Mouse (Mus musculus) adrenal gland, postnatal 10 days (tissue): ENCODE data around the gene Hcls1. TPM values are rescaled to one million over a fixed set of nuclear protein-coding genes. Genes with fewer than 3 reads are reported as not detected.

Experiments used
- DNase-seq: peaks from one replicate; pipeline ENCODE4 v3.0.0; 2021; ENCODE audit warnings: mixed read lengths
- total RNA-seq, 2 experiments: library from RNA; stranded (reverse); gene quantifications; 2 replicates each; pipeline ENCODE4 v1.2.3; 2021

The Hcls1 gene
- total RNA-seq, 2 experiments from 2014 or later: 15.8 to 19.5 TPM

DNA sequence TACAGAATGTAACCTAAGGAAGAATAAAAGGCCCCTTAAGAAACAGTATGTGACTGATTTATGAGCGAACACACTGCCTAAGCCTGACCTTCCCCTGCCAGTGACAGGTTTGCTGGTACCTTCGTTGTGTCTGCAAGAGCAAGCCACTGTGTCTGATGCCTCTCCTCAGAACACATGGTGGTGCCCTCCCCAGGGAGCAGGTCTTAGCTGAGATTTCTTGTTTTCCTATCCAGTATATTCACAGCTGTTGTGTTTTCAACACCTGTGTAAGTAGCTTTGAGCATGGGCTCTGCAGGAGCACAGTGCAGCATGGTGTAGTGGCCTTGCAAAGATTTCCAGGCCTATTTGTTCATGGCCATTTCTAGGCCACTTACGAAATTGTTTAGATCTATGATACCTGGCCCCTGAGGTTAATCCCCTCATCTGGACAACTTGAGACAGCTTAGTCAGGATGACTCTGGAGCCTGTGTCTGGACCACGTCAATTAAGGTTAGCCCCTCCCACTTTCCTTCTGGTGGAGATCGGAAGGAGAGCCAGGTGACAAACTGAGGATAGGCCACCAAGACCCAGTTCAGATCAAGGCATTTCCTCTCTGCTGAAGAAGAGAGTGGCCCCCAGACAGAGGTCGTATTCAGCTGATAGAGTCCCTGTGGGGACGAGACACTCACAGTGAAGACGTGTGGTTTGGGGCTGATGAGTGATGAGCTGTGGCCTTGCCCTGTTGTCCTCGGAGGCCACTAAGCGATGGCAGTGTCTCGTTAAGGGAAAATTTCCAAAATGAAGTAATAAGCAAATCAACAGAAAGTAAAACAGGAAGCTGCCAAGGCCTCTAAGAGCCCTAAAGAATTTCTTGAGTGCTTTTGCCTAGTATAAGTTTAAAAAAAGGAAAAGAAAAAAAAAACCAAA, 4.3 kb upstream of the Hcls1 start:
- DNase-seq: peak; percentile 45

DNA sequence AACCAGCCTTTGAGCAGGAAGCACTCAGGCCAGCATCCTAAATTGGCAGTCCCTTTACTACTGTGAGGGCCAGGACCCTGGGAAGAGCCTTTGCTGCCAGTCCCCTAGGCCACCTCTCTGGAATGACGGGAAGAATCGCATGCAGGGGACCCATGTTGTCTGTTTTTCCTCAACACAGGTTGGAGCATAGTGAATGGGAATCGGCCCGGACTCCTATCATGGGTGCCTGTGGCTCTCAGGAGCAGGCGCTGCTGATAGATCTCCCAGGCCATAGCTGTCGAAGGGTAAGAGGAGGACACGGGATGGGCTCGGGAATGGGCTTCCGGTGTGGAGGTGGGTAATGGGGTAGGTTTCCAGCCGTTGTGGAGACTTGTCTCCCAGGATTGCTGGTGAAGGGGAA, 3.4 kb upstream of the Hcls1 start:
- no peak for DNase-seq

DNA sequence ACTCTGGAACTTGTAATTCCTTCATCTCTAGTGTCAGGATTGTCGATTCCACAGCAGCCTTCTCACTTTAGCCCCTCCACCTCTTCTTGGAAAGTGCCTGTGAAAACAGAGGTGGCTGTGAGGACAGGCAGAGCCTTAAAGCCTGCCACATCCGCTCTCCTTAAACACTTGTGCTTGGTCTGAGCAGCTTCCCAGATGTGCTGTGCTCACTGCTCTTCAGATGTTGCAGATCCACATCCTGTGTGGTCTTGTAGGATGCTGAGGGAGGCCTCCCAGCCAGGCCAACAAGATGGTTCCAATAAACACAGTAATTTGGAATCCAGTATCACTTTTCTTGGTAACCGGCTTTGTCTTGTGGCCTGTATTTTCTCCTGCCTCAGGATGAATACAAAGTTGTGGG, 2.8 kb upstream of the Hcls1 start:
- no peak for DNase-seq

DNA sequence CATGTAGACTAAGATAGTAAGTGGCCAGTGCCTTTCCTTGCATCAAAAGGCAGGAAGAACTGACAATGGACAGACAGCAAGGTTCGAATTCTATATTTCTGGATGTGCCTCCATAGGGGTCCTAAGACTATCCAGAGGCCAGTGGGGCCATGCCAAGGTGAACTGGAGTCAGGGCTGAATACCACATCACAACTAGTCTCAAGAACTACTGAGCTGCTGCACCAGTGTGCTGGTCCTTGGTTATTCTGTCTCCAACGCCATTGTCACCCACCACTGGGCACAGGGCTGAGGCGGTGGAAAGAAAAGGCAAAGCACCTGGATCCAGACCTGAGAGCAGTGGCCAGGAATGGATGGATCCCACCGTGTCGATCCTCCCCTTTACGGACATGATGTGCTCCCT, 2.2 kb upstream of the Hcls1 start:
- no peak for DNase-seq

DNA sequence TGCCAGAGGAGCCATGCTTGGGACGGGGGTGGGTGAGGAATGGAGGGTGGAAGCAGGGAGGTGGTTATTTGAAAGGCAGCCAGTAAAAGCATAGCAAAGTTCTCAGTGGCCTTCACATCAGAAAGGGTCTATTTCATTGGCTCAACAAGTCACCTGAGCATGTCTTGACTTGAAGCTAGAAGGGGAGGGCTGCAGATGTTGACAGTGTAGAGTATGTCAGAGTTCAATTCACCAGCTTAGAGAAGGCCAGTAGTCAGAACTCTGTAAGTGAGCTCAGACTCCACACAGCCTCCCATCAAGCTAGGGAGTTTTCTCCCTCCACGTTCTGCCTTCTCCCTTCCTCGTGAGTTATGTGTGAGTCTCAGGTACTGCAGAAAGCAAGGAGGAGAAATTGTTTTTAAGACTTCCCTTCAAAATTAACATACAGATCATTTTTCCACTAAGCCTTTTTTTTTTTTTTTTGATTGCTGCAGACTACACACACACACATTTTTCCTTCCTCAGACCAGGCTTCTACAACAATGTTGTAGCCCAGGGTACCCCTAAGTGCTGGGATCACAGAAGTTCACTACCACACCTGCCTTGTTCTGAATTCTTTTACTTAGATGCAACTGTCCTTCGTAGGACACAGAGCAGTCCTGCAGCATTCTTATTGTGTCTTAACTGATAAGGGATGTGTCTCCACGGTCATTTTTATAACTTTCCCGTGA, 497 bp upstream of the Hcls1 start:
- DNase-seq: peak; percentile 53

DNA sequence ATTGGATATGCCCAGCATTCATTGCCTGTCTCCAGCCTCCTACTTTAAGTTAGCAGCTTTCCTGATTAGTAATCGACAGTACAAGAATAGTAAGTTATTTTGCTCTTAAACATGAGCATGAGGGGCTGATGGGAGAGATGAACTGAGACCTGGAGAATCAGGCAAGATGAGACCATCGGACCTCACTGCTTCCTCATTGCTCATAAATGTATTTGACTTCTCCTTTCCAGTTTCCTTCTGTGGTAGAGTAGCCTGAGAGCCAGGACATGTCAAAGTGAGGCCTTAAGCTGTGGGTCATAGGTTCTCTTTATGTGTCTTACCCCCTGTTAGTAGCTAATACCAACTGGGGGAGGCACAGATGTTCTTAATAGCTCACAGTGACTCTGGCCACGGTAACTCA, 1.0 kb downstream of the Hcls1 start:
- DNase-seq: no peak

DNA sequence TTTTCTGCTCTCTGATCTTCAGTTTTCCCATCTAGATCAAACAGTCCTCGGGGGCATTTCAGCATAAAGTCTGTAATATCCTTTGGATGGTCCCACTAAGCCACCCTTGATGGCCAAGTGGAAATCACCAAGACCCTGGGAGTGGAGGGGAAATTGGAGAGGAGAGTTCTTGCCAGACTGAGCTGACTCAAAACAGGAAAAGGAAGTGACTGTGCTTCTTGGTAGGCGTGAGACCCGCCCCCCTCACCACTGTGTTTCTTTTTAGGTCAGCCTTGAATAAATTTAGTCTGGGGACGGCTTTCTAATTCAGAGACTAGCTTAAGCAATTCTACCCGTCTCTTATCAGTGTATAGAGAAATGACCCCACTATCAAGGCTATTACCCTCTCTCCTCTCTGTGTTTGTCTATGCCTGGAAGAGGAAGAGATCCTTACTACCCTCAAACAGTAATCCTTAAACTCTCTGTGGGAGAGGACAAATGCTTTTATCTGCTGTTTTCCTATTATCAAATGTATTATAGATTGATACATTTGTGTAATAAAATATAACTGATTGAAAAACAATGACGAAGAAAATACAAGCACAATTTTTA, 6.4 kb downstream of the Hcls1 start:
- DNase-seq: peak; percentile 52

DNA sequence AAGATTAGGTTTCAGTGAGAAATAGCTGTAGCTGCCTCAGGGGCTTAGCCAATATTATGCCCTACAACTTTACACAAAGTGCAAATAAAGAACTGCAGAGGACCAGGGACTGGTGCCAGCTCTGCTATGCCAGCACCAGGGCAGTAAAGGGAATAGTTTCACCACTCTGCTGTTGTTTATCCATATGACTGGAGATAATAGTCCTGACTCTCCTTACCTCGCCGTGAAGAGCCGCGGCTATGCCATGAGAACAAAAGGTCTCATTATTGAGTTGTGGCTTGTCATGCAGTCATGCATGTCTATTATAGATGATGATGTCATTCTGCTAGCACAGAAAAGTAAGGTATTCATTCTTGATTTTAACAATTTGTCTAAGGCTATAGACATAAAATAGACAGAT, 7.1 kb downstream of the Hcls1 start:
- DNase-seq: peak; percentile 40

DNA sequence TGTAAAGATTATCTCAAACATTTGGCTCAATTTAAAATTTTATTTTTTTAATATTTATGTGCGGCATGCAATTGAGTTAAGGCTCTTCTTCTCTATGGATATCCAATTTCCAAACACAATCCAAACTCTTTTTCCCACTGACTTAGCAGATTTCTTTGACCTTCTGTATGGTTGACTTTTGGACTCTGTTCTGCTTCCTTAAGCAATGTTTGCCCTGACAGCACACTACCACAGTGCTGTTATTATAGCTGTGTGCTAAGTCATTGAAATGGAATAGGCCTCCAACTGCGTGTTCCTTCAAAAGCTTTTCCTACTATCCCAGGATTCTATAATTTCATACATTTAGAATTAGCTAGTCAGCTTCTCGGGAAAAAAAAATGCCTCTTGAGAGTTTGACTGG, 8.8 kb downstream of the Hcls1 start:
- DNase-seq: no peak

DNA sequence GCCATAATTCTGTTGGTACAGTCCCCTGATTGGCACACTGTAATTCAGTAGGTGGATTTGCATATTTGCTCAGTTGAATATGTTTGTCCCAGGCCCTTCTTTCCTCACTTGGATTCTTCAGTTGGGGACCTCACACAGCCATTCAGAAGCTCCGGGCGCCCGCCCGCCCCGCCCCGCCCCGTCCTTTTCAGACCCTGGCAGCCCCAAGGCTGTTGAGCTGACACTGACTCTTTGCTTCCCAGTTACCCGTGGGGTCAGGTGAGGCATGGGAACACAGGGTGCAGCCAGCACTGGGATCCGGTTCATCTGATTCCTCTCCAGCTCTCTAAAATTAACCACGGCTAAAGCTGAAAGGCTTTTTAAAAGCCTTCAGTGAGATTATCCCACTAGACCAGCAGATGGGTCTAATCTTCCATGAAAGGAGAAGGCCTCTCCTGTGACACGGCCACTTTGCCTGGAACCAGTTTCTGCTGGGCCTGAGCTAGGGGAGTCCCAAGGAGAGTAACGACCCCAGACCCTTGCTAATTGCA, 10.2 kb downstream of the Hcls1 start:
- no peak for DNase-seq

DNA sequence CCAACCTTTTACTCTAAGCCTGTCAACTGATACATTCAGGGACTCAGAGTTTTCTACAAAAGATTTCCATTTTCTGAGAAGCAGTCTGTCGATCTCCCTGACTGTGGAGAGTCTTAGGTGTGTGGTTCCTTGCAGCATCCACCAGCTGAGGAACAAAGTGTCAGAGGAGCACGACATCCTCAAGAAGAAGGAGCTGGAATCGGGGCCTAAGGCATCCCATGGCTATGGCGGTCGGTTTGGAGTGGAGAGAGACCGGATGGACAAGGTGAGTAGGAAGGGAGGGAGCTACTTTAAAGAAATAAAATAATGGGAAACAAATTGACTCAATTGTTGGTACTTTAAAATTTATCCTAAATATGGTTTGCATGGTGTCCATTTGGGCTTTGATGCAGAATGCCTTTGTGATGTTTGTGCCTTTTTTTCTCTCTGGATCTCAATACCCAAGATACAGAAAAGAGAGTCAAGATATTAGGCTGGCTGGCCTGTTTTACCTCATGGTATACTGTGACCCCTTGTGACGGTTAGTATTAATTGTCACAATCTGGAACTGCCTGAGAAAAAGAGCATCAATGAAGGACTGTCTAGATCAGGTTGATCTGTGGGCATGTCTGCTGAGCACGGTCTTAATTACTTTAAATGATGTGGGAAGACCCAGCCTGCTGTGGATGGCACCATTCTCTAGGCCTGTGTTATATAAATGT, 11.8 kb downstream of the Hcls1 start:
- DNase-seq: no peak

DNA sequence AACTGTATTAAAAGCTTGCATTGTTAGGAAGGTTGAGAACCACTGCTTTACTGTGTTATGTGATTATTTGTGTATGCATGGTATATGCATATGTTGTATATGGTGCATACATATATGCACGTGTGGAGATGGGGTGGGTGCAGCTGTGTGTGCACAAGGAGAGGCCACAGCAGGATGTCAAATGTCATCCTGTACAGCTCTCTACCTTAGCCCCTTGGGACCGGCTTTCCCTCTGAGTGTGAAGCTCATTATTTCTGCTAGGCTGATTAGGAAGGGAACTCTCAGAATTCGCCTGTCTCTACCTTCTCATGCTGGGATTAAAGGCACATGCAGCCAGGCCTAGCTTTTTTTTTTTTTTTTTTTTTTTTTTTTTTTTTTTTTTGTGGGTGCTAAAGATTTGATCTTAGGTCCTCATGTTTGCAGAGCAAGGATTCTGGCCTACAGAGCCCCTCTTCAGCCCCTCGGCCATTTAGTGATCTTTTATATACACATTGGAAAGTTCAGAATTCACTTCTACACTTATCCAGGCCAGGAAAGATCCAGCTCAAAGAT, 12.9 kb downstream of the Hcls1 start:
- DNase-seq: no peak

DNA sequence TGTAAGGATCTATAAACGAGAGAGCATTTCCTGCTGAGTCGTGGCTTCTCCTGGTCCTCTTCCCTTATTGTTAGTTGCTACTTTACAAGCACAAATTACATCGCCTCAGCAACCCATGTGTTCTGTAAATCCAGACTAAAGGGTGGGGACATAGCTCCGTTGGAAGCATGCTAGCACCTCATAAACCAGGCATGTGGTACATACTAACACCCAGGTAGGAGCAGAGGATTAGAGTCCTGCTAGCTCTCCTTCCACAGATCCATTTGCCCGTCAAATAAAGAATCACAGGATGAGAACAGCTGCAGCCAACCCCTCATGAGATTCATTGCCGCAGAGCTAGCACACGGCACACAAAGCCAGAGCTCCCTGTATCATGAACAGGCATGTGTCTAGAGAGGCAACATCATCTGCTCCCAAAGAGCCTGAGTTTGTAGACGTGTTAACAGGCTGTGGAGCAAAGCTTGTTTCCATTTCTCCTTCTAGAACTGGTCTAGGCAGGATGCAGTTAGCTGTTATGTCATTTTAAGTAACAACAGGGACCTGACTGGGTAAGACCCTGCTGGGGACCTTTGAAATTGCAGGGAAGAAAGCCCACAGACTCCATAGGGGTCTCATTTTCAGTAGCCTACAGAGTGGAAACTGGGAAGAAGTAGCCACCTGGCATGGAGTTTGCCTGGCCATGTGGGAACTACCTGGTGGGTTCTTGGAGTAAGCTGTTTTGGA, 15.0 kb downstream of the Hcls1 start:
- no peak for DNase-seq

DNA sequence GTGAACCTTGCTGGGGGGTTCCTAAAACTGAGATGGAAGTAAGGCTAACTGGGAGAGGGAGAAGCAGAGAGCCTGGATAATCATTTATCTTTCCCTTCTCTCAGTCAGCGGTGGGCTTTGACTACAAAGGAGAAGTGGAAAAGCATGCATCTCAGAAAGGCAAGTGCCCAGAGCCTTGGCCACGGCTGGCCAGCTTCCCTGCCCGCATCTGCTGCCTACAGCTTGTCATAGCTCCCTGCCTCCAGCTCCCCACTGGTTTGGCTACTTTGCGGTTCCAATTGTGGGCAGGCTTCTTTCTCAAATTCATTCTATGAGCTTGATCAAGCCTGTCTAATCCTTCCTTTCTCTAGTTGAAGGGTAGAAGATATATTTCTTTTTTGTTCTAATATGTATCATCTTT, 16.2 kb downstream of the Hcls1 start:
- DNase-seq: no peak

DNA sequence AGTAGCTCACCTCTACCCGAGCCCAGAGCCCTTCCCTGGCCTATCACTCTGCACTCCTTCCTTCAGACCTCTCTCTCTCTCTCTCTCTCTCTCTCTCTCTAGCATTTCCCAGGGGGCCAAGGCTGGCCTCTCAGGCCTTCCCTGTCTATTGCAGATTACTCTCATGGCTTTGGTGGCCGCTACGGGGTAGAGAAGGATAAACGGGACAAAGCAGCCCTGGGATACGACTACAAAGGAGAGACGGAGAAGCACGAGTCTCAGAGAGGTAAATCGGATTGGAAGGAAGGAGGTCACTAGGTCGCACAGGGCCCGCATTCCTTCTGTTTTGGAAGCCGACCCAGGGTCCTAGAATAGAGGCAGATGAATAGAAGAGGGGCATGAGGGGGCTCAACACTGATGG, 20.3 kb downstream of the Hcls1 start:
- DNase-seq: no peak

DNA sequence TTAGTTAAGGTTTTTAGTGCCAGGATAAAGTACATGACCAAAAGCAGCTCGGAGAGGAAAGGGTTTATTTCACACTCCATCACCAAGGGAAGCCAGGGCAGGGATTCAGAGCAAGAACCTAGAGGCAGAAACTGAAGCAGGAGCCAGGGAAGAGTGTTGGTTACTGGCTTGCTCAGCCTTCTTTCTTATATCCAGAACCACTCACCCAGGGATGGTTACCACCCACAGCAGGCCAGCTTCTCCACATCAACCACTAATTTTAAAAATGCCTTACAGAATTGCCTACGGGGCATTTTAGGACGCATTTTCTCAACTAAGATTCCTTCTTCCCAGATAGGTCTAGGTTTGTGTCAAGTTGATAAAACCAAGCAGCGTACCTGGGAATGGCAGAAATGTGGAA, 28.6 kb downstream of the Hcls1 start:
- no peak for DNase-seq

DNA sequence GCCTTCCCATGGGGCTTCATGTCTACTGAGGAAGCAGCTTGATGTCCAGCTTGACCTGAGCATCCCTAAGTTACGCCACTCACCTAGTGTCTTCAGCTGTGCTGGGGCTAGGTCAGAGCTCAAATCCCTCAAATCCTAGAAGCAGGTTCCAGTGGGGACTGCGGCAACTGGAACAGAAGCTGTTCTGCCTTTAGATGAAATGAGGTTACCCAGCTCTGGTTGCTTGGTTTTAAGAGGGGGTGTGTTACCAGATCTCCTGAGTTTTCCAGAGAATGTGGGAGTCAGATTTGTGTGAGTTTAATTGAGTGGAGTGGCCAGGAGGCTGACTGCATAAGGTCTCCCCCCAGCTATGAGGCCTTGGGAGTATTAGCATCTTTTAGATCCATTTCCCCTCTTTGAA, 44.3 kb downstream of the Hcls1 start:
- no peak for DNase-seq

DNA sequence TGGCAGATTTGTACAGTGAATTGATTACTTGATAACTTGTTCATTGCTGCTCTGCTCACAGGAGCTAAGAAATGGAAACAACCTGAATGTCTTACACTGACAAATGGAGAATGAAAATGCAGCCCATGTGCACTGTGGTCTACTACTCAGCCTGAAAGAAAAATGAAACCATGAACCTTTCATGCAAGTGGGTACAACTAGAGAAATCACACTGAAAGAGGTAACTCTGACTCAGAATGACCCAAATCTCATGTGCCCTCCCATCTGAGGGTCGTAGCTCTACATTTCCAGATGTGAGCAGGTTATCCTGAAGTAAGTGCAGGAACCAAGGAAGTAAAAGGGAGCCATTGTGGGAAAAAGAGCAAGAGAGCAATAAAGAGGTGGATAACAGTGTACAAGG, 49.0 kb downstream of the Hcls1 start:
- no peak for DNase-seq

DNA sequence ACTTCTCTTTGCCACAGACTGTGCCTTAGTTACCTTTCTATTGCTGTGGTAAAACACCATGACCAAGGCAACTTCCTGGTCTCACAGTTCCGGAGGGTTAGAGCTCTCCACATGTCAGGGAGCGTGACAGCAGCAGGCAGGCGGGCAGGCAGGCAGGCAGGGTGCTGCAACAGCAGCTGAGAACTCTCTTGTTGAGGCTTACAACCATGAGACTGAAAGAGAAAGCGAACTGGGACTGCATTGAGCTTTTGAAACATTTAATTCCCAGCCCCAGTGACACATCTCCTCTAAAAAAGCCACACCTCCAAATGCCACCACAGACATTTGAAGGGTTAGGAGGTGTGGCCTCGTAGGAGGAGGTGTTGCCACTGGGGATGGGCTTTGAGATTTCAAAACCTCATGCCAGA, 50.9 kb downstream of the Hcls1 start:
- DNase-seq: no peak

DNA sequence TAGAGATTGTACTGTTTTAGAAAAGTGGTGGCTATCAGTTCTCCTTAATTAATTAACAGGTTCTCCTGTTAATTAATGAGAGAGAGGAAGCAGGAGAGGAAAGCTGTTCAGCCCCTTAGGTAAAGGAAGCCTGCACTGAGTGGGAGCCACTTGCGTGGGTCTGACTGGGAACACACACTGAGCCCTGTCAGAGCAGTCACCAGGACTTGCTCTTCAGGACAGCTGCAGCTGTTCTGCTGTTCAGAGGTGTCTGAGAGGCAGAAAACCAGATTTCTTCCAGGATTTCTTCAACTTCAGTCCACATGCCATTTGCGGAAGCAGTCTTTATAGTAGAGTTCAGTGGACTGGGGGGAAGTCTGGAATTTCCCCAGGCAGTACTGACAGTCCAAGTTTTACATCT, 52.6 kb downstream of the Hcls1 start:
- no peak for DNase-seq

DNA sequence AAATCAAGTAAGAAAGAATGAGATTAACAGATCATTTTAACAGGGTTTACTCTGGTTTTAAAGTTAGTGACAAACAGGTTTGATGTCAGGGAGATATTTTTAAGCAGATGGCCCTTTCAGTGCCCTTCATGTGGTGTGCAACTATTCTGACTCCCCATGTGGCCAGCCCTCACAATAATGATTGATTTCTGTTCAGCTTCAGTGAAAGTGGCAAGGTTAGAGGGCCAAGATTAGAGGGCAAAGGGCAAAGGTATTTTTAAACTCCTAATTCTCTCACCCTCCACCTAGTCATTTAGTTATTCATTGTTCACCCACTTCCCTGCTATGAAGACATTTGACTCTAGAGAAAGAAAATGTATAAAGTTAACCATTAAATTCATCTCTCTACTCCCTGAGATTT, 53.3 kb downstream of the Hcls1 start:
- no peak for DNase-seq

DNA sequence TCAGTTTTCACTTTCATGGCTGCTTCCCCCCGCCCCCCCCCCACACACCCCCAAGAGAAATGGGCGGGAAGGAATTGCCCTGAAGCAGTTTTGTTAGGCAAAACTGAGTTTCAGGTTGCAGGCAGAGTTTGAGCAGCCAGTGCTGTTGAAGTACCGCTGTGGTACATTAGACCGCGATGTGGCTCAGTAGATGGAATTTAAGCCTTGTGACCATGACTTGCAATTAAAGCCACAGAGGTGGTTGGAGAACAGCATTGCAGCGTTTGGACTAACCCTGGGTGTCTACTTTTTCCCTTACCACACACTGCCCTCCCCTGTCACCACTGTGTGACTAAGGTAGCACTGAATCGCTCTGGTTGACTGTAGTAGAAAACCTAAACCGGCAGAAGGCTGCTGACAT, 54.7 kb downstream of the Hcls1 start:
- DNase-seq: no peak
